Mouse (Mus musculus): ENCODE measurements around the gene Agrp. TPM values are rescaled to one million over a fixed set of nuclear protein-coding genes. Genes with fewer than 3 reads are reported as not detected.
"Not testable (repeated sequence)": the region's sequence is repeated elsewhere in the genome, so short reads cannot be mapped to it uniquely, and the experiment has no call there.

Gene Agrp
- polyA plus RNA-seq, 1 experiment from 2014 or later, result 0.35 TPM

- no peak for DNase-seq (ENCODE audit: low spot score)
- Histone ChIP-seq H3K4me3 (peak overlapping the region; percentile 87), H3K9me3 (no peaks in the 10 kb centered on the region), H3K27ac (peak overlapping the region; percentile 94), H3K27me3 (ENCODE audit: insufficient read depth, poor library complexity, severe bottlenecking) (peaks cover 8% of the 10 kb centered on the region), H3K36me3 (no peaks in the 10 kb centered on the region), H3K4me1 (peaks cover 48% of the 10 kb centered on the region)
- 6% methylated on average over 10 of the region's 10 CpGs for WGBS
These were observed 30.1 kb downstream of the Agrp start for GRCm38 (mm10) chr8:105607062-105607461.

- peak; percentile 96 for DNase-seq (ENCODE audit: low spot score)
- Histone ChIP-seq H3K27ac (peak overlapping the region; percentile 94), H3K9me3 (no peaks in the 10 kb centered on the region), H3K27me3 (ENCODE audit: insufficient read depth, poor library complexity, severe bottlenecking) (0 out of 2 replicates have a peak, but pooled peaks cover 4% of the 10 kb centered on the region), H3K4me3 (peak overlapping the region; percentile 87), H3K36me3 (no peaks in the 10 kb centered on the region), H3K4me1 (peaks cover 48% of the 10 kb centered on the region)
- WGBS, result 2% methylated on average over 30 of the region's 30 CpGs
These were observed 30.8 kb downstream of the Agrp start for GRCm38 (mm10) chr8:105606189-105607023.

GRCm38 (mm10) chr8:105605491-105606188 is 31.6 kb downstream of the Agrp start:
- 0 out of 2 replicates have a peak, but pooled peaks cover 4% of the 10 kb centered on the region for H3K27me3 ChIP-seq (ENCODE audit: insufficient read depth, poor library complexity, severe bottlenecking)
- H3K9me3 ChIP-seq, result no peaks in the 10 kb centered on the region
- H3K27ac ChIP-seq, result peak overlapping the region; percentile 94
- H3K4me3 ChIP-seq, result peak overlapping the region; percentile 87
- DNase-seq (ENCODE audit: low spot score), result no peak
- no peaks in the 10 kb centered on the region for H3K36me3 ChIP-seq
- 1% methylated on average over 39 of the region's 39 CpGs for whole genome bisulfite sequencing
- H3K4me1 ChIP-seq, result peaks cover 48% of the 10 kb centered on the region

- H3K4me3 ChIP-seq, result peak within 1 kb of the TSS; percentile 87
- peak within 1 kb of the TSS; percentile 94 for H3K27ac ChIP-seq
- peak; percentile 91 for DNase-seq (ENCODE audit: low spot score)
- H3K36me3 ChIP-seq, result no peaks in the 10 kb centered on the region
- no peaks in the 10 kb centered on the region for H3K9me3 ChIP-seq
- H3K4me1 ChIP-seq, result peaks cover 48% of the 10 kb centered on the region
- WGBS, result under 1% methylated on average over 38 of the region's 42 CpGs
- 0 out of 2 replicates have a peak, but pooled peaks cover 4% of the 10 kb centered on the region for H3K27me3 ChIP-seq (ENCODE audit: insufficient read depth, poor library complexity, severe bottlenecking)
These were observed 32.3 kb downstream of the Agrp start, which contains the start of gene Ripor1 for GRCm38 (mm10) chr8:105604804-105605381. Gene Ripor1 (plus strand): TSS chr8:105605255.

- not testable (repeated sequence) for H3K36me3 ChIP-seq; H3K27me3 ChIP-seq (ENCODE audit: insufficient read depth, poor library complexity, severe bottlenecking); H3K27ac ChIP-seq; DNase-seq (ENCODE audit: low spot score); H3K9me3 ChIP-seq; H3K4me3 ChIP-seq
- peaks cover 29% of the 10 kb centered on the region for H3K4me1 ChIP-seq
- WGBS, result 71% methylated on average over 3 of the region's 3 CpGs
These were observed 34.7 kb downstream of the Agrp start for GRCm38 (mm10) chr8:105602540-105602939.

- no peak for DNase-seq (ENCODE audit: low spot score)
- no peak overlapping the region for H3K4me3 ChIP-seq
- H3K4me1 ChIP-seq, result peaks cover 23% of the 10 kb centered on the region
- no peak overlapping the region for H3K27ac ChIP-seq
- 0 out of 2 replicates have a peak, but pooled peaks cover 2% of the 10 kb centered on the region for H3K36me3 ChIP-seq
- H3K9me3 ChIP-seq, result no peaks in the 10 kb centered on the region
- 0 out of 2 replicates have a peak, but pooled peaks cover 4% of the 10 kb centered on the region for H3K27me3 ChIP-seq (ENCODE audit: insufficient read depth, poor library complexity, severe bottlenecking)
- 65% methylated on average over 5 of the region's 5 CpGs for WGBS
These were observed 35.9 kb downstream of the Agrp start for GRCm38 (mm10) chr8:105601301-105601700.

- 55% methylated on average over 6 of the region's 6 CpGs for WGBS
- H3K4me3 ChIP-seq, result no peak overlapping the region
- H3K4me1 ChIP-seq, result peaks cover 24% of the 10 kb centered on the region
- H3K9me3 ChIP-seq, result no peaks in the 10 kb centered on the region
- 0 out of 2 replicates have a peak, but pooled peaks cover 2% of the 10 kb centered on the region for H3K36me3 ChIP-seq
- peaks cover 14% of the 10 kb centered on the region; the same call in 1 of the 2 replicates for H3K27me3 ChIP-seq (ENCODE audit: insufficient read depth, poor library complexity, severe bottlenecking)
- H3K27ac ChIP-seq, result no peak overlapping the region
- no peak for DNase-seq (ENCODE audit: low spot score)
These were observed 38.4 kb downstream of the Agrp start for GRCm38 (mm10) chr8:105598777-105599176.

- peak; percentile 82 for DNase-seq (ENCODE audit: low spot score)
- Histone ChIP-seq H3K4me1 (peaks cover 27% of the 10 kb centered on the region), H3K4me3 (peak overlapping the region; percentile 45), H3K27ac (peak overlapping the region; percentile 67; the same call in 1 of the 2 replicates), H3K9me3 (no peaks in the 10 kb centered on the region), H3K27me3 (ENCODE audit: insufficient read depth, poor library complexity, severe bottlenecking) (peaks cover 11% of the 10 kb centered on the region; the same call in 1 of the 2 replicates), H3K36me3 (0 out of 2 replicates have a peak, but pooled peaks cover 2% of the 10 kb centered on the region)
- 6% methylated on average over 14 of the region's 14 CpGs for WGBS
These were observed 40.7 kb downstream of the Agrp start for GRCm38 (mm10) chr8:105596362-105597034.

- no peak for DNase-seq (ENCODE audit: low spot score)
- H3K36me3 ChIP-seq, result 0 out of 2 replicates have a peak, but pooled peaks cover 2% of the 10 kb centered on the region
- peak overlapping the region; percentile 47 for H3K4me3 ChIP-seq
- H3K4me1 ChIP-seq, result peaks cover 27% of the 10 kb centered on the region
- no peaks in the 10 kb centered on the region for H3K9me3 ChIP-seq
- H3K27ac ChIP-seq, result peak overlapping the region; percentile 81
- 64% methylated on average over 18 of the region's 18 CpGs for WGBS
- H3K27me3 ChIP-seq (ENCODE audit: insufficient read depth, poor library complexity, severe bottlenecking), result peaks cover 11% of the 10 kb centered on the region; the same call in 1 of the 2 replicates
These were observed 42.5 kb downstream of the Agrp start for GRCm38 (mm10) chr8:105594451-105595242.

GRCm38 (mm10) chr8:105593859-105594258 is 43.3 kb downstream of the Agrp start:
- Histone ChIP-seq H3K4me3 (peak overlapping the region; percentile 47), H3K27ac (peak overlapping the region; percentile 81), H3K4me1 (peaks cover 27% of the 10 kb centered on the region), H3K36me3 (0 out of 2 replicates have a peak, but pooled peaks cover 1% of the 10 kb centered on the region), H3K27me3 (ENCODE audit: insufficient read depth, poor library complexity, severe bottlenecking) (peaks cover 11% of the 10 kb centered on the region; the same call in 1 of the 2 replicates), H3K9me3 (no peaks in the 10 kb centered on the region)
- WGBS, result 11% methylated on average over 15 of the region's 15 CpGs
- peak; percentile 87 for DNase-seq (ENCODE audit: low spot score)

- WGBS, result 58% methylated on average over 2 of the region's 2 CpGs
These were observed 44.8 kb downstream of the Agrp start for GRCm38 (mm10) chr8:105592431-105592830.

More at GRCm38 (mm10) chr8:105592431-105592830, 44.8 kb downstream of the Agrp start:
- Histone ChIP-seq H3K4me1 (peaks cover 27% of the 10 kb centered on the region), H3K9me3 (no peaks in the 10 kb centered on the region), H3K27me3 (ENCODE audit: insufficient read depth, poor library complexity, severe bottlenecking) (peaks cover 11% of the 10 kb centered on the region; the same call in 1 of the 2 replicates), H3K27ac (no peak overlapping the region), H3K36me3 (no peaks in the 10 kb centered on the region), H3K4me3 (no peak overlapping the region)
- DNase-seq (ENCODE audit: low spot score), result no peak
